Mouse (Mus musculus) natural killer cell, adult 2 months (primary cell): ENCODE results near the gene Nme8.
A peak's percentile ranks its signal among the peaks of the same experiment; 100 is the strongest.

ENCODE experiments used
- DNase-seq, 2 experiments: peaks; one replicate each; pipeline ENCODE4 v3.0.0; 2022; ENCODE audit warnings: low spot score in 2 of 2

Gene Nme8

GRCm38 (mm10) chr13:19640203-19640851 is 57.3 kb downstream of the Nme8 start:
- DNase-seq = no peak

- DNase-seq = no peak
These were observed 61.5 kb downstream of the Nme8 start for GRCm38 (mm10) chr13:19636131-19636530.

GRCm38 (mm10) chr13:19630768-19631709 is 66.6 kb downstream of the Nme8 start:
- no peak for DNase-seq

- no peak for DNase-seq
These were observed 71.1 kb downstream of the Nme8 start for GRCm38 (mm10) chr13:19626473-19626872.

DNA sequence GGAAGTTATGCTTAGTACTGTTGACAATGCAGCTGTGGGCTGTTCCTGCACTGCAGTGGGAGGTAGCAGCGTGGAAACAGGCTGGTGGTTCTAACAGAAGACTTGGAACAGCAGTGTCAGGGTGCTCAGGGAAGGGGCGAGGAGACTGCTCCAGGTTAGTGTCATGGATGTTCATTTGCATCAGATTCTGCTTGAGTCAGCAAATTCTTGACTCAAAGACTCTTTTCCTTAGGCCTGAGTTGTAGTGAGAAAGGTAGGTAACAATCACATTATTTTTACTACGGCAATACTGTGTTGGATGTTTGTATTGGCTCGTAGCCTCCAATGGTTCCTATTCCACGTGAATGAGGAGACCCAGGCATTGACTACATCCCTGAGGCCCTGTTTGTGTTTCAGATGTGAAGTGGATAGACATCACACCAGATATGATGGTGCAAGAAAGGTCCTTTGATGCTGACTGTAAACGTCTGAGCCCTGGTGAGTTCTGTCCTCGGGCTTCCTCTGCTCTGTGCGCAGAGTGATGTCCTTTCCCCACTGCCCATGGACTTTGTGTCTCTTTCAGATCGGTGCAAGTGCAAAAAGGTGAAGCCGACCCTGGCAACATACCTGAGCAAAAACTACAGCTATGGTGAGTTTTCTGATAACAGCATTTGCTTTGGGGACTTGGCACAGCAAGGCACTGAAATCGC is 72.8 kb downstream of the Nme8 start:
- DNase-seq = no peak

DNA sequence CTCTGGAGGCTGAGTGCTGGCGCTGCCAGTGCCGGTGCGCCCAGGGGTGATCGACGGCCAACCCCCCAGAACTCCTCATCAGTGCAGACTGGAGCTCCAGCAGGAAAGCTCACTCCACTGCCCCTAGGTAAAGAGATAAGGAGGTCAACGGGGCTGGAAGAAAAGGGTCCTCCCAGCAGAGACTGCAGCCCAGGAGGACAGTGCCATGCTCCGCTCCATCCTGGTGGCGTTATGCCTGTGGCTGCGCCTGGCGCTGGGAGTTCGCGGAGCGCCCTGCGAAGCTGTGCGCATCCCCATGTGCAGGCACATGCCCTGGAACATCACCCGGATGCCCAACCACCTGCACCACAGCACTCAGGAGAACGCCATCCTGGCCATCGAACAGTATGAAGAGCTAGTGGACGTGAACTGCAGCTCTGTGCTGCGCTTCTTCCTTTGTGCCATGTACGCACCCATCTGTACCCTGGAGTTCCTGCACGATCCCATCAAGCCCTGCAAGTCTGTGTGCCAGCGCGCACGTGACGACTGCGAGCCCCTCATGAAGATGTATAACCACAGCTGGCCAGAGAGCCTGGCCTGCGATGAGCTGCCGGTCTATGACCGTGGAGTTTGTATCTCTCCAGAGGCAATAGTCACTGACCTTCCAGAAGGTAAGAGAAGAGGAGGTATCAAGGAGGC is 74.2 kb downstream of the Nme8 start:
- no peak for DNase-seq

- no peak for DNase-seq
These were observed 74.9 kb downstream of the Nme8 start, which contains the start of gene Sfrp4 for GRCm38 (mm10) chr13:19622573-19623227. Sfrp4 (plus strand) TSS chr13:19623104.

DNA sequence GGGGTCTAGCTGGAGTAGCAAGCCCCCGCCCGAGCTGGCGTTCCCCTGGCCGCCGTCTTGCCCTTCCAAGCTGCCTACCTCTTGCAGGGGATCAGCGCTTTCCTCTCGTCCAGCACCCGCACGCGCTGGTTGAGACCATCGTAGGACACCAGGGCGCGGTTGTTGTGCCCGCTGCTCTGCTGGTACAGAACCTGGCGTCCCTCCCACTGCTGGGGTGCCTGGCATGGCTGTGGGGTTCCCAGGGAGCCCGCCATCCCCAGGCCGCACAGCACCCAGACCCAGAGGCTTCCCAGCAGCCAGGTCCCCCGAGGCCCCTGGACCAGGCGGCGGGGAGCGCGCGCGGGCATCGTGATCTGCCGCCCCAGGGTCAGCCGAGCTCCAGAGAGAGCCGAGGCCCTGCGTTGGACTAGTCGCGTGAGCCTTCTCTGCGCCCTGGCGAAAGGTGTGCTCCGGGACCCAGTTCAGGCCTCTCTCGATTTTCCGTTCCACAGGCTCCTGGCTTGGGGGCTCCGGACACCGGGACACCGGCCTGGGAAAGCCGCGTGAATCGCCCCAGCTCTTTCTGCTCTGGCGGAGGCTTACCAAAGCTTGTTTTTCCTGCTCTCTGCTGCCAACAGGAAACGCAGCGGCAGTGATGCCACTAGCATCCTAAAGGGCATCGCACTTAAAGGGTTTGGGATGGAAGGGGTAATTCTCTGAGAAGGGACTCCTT is 78.2 kb downstream of the Nme8 start, which contains the start of gene Epdr1:
Epdr1 (minus strand) TSS at position 712 of the 712 bp plus-strand sequence.
- DNase-seq = peak; percentile 16 to 19

DNA sequence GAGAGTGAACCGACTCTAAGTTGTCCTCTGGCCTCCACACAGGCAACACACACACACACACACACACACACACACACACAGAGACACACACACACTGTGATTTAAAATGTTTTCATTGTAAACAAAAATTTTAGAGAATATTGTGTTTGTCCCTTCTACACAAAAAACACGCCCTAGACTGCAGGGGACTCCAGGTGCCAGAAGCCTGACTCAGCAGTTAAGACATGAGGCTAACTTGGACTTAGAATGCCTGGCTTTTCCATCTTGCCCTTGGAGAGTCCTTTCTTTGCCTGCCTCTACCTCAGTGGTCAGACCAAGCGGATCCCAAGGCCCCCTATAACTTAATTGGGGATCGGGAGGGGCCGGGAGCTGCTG is 78.8 kb downstream of the Nme8 start:
- DNase-seq = no peak

DNA sequence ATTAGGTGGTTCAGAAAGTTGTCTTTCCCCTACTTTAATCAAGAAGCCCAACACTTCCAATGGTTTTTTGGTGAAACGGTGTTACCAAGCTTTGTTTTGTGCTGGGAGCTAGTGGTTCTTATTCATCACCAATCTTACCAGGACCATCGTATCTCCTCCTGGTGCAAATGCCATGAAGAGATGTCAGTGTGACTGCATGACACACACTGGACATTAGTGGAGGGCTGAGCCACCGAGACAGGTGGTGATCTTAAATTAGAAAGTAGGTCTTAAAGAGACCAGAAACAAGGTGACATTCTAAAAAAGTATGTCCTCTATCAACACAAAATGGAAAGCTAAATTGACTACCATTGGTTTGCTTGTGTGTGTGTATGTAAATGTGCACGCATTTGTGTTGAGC is 79.5 kb downstream of the Nme8 start:
- no peak for DNase-seq

- no peak for DNase-seq
These were observed 83.3 kb downstream of the Nme8 start for GRCm38 (mm10) chr13:19614311-19614710.

DNA sequence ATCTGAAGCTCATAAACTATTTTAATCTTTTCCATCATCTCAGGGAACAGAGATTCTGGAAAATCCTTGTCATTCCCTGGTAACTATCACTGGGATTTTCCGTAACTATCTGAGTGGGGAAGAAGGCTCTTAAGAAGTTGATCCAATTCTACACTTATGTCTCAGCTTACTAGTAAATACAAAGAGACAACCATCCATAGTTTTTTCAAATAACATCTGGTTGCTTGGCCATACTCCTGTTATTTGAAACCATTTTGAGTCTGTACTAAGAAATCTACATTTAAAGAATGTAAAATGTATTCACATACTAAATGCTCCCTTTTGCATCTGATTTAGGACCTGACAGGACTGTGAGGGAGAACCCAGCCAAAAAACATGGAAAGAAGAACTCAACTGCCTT is 84.2 kb downstream of the Nme8 start:
- no peak for DNase-seq

GRCm38 (mm10) chr13:19612963-19613362 is 84.6 kb downstream of the Nme8 start:
- DNase-seq = no peak

GRCm38 (mm10) chr13:19612348-19612747 is 85.2 kb downstream of the Nme8 start:
- no peak for DNase-seq

DNA sequence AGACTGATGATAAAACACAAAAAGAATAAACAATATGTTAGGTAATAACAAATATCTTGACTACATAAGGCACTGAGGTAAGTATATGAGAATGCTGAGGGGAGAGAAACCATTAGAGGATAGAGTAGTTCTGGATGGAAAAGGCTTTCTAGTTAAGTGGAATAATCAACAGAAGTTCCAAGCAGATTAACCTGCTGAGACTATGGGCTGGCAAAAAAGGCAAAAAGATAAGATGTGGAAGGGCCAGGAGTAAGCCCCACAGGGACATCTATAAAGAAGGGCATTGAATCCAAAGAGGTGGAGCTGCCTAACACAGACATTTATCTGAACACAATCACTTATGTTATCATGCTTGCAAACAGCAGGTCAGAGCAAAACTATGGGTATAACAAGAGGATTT is 89.5 kb downstream of the Nme8 start:
- DNase-seq = no peak

DNA sequence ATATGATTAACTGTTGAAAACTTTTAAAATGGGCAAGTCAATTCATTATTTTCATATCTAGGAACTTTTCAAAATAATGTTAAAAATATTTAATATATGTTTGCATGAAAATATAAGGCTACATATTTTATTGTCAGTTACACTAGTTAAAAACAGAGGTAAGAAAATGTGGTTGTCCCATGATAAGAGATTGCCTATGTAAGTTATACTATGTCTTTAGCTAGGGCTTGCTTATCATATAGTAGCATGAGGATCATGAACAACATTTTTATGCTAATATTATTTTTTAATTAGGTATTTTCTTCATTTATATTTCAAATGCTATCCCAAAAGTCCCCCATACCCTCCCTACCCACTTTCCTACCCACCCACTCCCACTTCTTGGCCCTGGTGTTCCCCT is 92.7 kb downstream of the Nme8 start:
- no peak for DNase-seq

- no peak for DNase-seq
These were observed 93.9 kb downstream of the Nme8 start for GRCm38 (mm10) chr13:19603719-19604118.

DNA sequence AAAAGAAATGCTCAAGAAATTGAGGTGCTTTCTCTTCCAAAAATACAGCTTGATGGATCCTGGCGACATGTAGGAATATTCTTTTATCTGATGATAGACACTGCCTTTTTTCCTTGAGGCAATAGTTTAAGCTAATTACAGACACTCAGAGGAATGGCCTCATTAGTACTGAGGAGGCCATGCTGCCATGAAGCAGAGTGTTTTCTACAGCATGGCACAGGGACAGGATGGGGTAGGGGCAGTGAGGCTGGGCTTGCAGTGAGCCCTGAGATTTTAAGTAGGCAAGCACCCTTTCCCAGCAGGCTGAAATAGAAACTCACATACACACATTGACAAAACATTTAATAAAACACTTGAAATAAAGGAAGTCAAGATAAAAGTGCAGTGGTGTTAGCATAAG is 95.1 kb downstream of the Nme8 start:
- DNase-seq = no peak

DNA sequence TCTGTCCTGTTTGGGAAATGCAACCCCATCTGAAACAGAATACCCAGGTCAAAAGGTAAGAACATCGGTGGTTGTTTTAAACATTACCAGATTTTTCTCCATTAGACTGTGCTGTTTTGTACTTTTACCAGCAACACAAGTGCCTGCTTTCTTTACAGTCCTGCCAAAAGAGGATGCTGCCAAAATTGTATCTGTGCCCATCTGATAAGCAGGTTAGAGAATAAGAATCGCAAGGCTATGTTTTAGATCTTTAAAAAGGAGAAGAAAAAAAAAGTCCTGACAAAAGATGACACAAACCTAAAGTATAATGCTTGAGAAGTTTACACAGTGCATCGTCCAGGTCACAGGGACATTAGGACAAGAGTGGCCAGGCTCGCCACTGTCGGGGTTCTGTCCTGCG is 98.4 kb downstream of the Nme8 start:
- no peak for DNase-seq

DNA sequence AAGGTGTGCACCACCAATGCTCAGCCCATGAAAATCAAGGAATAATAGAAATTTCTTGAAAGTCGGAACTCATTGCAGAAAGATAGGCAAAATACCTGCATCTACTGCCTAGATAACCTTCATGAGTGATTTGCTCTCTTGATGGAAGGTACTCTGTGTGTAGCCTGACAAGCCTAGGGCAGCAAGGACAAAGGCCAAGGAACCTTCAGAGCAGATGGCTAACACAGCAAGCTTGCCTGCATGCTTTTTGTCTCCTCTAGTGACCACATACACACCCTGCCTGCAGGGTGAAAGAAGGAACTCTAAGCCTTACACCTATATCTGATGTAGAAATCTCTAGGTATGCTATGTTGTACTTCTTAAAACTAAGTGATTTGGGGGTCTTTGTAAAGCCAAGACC is 102.5 kb downstream of the Nme8 start:
- DNase-seq = no peak
